Mouse (Mus musculus) heart, postnatal 0 days (tissue): ENCODE measurements around the gene Fbxl5.

Experiments used
- CTCF ChIP-seq: IDR thresholded peaks from 2 replicates; pipeline ENCODE4 v1.5.1; 2016; ENCODE audit warnings: antibody characterized with exemption, control low read depth, low read depth
- EP300 ChIP-seq: IDR thresholded peaks from 2 replicates; pipeline ENCODE4 v1.6.1; 2016; ENCODE audit warnings: antibody characterized with exemption, low read depth

DNA sequence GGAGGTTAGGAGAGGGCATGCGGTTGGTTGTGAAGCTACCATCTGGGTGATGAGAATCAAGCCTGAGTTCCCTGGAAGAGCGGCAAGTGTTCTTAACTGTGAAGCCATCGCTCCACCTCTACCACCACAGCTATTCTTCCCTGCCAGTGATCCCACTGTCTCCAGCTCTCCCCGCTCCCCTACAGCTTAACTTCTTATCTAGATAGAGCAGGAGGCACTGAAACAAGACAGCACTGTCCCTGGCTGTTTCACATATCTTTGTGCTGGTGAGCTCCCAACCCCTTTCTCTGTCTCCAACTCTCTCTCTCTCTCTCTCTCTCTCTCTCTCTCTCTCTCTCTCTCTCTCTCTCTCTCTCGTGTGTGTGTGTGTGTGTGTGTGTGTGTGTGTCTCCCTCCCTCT, 29.1 kb downstream of the Fbxl5 start:
- no peak for TF ChIP-seq CTCF
- no peak for TF ChIP-seq EP300
